Mouse (Mus musculus) layer of hippocampus, postnatal 25 days (tissue): ENCODE measurements around the gene Ankrd55. TPM values are rescaled to one million over a fixed set of nuclear protein-coding genes. Genes with fewer than 3 reads are reported as not detected.
"Not testable (repeated sequence)": the region's sequence is repeated elsewhere in the genome, so short reads cannot be mapped to it uniquely, and the experiment has no call there.

Source experiments
- DNase-seq, 2 experiments: peaks; one replicate each; pipeline ENCODE4 v3.0.0; 2022; ENCODE audit warnings: mixed read lengths in 2 of 2, low spot score in 1 of 2; ENCODE audit errors: extremely low spot score in 1 of 2
- total RNA-seq, 2 experiments: library from RNA; stranded (reverse); gene quantifications; 2 replicates each; pipeline ENCODE4 v1.2.3; 2021

The Ankrd55 gene
- total RNA-seq, 2 experiments from 2014 or later, result 3.5 to 4.3 TPM

- no peak for DNase-seq
These were observed 120.5 kb downstream of the Ankrd55 start for GRCm38 (mm10) chr13:112408701-112409100.

DNA sequence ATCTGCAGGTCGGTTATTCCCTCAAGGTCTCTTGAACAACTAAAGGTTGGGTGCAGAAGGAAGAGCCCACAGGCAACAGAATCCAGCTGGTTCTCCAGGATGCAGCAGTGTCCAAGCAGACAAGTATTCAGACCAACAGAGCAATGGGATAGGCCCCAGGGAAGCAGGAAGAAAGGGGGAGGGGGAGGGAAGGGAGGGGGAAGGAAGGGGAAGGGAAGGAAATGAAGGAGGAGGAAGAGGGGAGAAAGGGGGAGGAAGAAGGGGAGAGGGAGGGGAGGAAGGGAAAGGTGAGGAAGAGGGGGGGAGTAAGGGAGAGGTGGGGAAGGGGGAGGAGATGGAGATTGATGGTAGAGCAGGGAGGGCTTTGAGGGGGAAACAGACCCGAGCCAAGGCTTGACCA, 121.1 kb downstream of the Ankrd55 start:
- DNase-seq, result no peak

DNA sequence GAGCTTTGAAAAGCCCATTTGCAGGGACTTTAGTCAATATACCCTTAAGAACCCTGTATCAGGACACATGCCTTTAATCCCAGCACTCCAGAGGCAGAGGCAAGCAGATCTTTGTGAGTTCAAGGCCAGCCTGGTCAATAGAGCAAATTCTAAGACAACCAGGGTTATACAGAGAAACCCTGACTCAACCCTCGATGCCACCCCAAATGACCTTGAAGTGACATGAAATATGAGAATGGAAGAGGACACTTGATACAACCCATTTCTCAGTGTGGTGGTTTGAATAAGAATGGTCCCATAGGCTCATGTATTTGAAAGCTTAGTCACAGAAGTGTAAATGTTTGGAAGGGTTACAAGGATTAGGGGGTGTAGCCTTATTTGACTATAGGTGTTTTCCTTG, 121.6 kb downstream of the Ankrd55 start:
- no peak for DNase-seq

DNA sequence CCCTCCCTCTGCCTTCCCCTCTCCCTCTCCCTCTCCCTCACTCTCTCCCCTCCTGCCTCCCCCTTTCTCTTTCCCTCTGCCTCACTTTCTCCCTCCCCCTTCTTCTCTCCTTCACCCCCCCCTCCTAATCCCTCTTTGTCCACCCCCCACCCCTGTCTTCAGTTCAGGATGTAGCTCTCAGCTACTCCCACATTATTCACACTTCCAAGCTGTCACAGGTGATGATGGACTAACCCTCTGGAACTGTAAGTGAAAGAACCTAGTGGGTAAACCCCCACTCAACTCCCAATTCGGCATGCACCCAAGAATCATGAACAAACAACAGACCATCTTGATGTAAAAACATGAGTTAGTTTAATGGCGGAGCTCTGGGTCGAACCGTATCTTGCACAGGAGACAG, 122.2 kb downstream of the Ankrd55 start:
- no peak for DNase-seq

DNA sequence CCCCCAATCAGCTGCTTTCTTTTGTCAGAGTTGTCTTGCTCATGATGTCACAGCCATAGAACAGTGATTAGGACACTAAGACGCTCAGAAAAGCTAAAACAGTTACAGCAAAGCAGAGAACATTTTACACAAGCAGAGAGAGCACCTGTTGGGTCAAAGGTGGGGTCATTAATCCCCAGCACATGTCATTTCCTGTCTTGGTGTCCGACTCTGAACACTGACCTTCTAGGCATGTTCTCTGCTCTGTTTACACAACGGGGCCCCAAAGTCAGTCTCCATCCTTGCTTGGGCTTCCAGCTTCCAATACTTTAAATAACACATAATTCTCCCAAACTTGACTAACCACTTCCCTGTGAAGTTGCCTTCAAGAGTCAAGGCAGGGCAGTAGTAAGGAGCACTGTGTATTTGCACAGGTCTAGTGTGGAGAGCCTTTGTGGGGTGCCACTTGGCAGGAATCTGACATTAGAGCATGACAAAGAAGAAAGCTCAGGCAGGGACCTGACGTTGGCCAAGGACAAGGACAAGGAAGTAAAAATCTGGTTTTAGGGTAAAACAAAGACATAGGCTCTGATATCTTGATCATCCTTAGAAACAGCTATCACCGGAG, 123.1 kb downstream of the Ankrd55 start:
- DNase-seq, result no peak

GRCm38 (mm10) chr13:112412251-112412650, 124.0 kb downstream of the Ankrd55 start:
- DNase-seq, result no peak

DNA sequence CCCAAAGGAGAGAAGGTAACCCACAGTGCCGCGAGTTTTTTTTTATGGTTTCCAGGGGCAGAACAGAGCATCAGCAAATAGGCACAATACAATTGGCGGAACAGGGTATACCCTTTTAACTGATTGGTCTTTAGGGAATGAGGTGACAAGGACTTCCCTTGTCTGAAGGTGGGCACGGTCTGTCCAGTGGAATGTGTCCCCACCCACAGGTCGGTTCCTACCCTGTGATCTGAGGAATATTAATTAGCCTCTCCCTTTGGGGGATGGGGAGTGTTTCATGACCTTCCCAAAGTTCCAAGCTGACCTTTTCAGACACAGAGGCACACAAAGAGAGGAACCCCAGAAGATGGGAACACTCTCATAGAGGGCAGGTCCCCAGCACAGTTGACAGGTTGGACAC, 124.6 kb downstream of the Ankrd55 start:
- no peak for DNase-seq

DNA sequence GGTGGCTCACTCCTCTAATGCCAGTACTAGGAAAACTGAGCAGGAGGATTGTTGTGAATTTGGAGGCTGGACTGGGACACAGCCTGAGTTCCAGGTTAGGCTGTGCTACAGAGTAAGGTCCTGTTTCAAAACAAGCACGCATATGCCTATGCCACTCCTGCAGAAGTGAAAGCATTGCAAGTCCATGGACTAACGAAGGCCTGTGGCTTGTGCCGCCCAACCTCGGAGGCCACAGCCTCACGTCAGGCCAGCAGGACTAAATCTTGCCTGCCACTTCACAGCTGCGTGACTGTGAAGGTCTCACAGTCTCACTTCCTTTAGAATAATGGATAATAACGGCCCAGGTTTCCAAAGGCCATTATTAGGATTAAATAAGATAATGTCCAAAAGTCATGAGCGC, 125.4 kb downstream of the Ankrd55 start:
- DNase-seq, result no peak

GRCm38 (mm10) chr13:112415896-112416295, 127.6 kb downstream of the Ankrd55 start:
- DNase-seq, result no peak

DNA sequence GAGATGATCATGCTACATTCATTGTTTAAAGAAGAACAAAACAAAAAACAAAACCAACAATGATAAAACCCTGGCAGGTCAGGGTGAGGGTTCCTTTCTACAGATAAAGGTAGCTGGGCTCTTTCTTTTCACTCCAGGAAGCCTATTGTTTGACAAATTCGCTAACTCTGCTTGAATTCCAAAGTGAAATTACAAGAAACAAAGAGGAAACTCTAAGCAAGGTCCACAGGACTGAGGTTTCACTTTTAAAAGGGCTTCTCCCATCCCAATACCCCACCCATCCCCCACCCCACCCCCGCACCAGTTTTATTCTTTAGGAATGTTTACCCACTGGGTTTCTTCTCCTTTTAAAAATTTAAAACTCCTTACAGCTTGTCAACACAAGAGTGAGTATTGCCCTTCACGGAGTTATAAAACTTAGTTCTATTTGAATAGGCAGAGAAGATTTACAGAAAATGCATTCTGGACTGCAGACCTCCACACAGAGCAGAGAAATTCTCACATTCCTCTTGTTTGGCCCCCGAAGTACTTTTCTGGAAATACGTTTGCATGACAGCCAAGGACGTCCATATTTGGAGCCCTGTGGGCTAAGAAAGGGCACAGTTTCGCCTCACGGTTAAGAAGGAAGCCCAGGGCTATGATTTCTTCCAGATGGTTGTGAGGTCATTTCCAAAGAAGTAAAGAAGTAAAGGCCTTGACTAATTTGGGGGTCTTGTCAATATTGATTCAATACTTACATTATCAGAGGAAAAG, 128.3 kb downstream of the Ankrd55 start:
- no peak for DNase-seq

DNA sequence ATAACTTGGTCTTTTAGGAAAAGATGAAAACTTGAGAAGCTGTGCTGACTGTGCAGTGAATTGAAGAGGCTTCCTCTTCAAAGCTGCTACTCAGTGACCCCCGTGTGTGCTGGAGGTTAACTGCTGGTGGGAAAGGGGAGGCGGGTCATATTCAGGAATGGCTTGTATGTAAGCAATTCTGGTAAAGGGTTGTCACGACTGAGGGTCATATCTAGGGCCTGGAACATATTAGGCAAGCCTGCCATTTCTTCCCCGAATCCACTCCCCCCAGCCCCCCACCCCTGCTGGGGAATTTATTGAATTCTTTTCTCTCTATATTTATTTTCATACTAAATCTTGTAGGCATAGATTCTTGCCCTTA, 128.9 kb downstream of the Ankrd55 start:
- no peak for DNase-seq

DNA sequence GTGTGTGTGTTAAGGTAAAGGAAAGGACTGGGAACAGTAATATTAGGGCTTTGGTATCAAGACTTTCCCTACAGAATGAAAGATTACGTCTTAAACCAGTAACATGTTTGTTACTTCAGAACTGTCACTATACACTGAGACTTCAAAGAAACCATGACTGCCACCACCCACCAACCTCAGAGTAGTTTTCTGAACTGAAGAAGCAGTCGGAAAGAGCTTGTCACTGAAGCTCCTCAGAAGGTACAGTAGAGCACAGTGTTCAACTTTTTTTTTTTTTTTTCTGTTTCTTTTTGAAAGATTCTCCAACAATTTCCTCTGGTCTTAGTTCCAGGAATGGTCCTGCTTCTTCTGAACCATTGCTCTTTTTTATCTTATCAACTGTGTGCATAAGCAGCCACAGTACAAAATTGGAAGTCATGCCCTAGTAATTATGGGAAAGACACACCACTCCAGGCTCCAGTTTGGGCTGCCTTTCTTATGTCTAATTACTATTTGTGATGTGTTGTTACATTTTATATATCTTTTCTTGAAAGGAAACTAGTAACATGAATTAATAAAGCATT, 129.7 kb downstream of the Ankrd55 start:
- no peak for DNase-seq

DNA sequence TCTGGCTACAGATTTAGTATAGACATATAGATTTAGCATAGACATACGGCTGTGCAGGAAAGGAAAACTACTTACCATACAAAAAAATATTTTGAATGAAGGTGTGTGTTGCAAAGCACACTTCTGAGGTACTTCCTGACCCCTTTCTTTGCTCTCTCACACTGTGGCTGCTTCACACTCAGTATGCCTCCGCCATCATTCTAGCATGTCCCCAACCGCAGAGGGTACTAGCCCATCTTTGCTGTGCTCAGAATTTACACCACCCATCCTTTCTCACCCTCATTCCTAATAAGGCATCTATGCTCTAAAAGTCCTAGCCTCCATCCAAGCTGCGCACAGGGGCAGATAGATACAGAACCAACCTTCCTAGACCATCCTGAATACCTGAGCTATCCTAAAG, 130.3 kb downstream of the Ankrd55 start:
- DNase-seq, result no peak

DNA sequence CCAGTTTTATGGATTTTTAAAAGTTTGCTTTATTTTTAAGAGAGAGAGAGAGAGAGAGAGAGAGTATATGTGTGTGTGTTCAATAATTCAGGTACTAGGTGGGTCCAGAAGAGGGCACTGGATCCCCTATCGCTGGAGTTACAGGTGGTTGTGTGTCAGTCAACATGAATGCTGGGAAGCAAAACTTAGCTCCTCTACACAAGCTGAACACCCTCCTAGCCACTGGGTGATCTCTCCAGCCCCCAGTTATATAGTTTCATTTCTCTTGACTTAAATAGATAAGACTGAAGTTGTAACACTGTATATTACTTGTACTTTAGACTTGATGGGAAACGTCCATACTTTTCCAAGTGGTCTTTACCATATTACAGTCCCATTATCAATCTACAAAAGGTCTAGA, 136.0 kb downstream of the Ankrd55 start:
- no peak for DNase-seq

- no peak for DNase-seq
These were observed 136.4 kb downstream of the Ankrd55 start for GRCm38 (mm10) chr13:112424635-112425034.

DNA sequence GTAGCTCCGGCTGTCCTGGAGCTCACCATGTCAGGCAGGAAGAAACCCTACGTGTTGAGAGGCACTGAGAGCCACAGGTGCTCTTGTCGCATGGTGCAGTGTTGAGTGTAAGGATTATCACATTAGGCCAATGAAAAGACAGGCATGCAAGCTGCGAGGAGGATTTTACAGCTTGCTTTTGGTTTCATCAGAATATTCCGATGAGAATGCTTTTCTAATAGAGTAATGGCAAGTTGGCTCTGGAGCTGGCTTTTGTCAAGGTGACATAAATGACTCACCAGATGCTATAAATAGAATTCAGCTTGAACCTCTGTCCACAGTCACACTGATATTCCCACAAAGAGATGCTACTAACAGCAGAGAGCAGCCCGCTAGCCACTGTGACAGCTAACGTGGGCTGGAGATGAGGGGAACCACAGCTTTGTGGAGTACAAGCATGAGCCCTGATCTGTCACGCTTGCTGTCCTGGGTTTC, 137.0 kb downstream of the Ankrd55 start:
- no peak for DNase-seq

DNA sequence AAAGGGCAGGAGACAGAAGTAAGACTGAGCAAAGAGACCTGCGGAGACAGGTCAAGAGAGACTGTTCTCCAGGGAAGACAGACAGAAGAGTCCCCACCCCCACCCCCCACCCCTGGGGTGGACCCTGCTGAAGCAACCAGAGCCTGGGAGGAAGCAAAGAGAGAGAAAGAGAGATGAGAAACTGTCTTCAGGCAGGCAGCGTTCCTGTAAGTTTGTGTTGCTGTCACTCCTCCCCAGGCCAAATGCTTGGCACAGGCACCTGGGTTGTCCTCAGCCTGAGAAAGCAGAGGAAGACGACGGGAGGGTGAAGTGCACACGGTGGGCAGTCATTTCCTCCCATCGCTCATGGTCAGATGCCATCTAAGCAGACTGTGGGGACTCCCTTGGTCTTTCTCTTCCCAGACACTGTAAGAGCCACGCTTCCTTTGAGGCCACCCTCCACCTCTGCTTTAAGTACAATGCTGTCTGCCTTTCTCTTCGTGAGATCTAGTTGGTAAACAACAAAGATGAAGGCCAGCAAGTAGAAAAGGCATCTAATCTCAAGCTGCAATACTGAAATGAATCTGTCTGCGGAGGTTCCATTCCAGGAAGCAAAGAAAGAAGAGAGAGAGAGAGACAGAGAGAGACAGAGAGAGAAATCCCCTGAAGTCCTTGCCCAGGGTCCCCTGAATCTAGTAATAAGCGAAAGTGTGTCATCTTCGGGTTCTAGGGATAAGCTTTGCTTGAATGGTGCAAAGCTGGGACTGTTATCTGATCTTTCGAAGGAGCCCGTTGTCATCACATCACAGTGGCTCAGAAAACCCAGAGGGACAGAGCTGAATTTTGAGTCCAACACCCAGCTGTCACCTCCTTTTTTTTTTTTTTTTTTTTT, 138.2 kb downstream of the Ankrd55 start:
- DNase-seq, result no peak

- not testable (repeated sequence) for DNase-seq
These were observed 138.9 kb downstream of the Ankrd55 start for GRCm38 (mm10) chr13:112427136-112427470.

GRCm38 (mm10) chr13:112427521-112427920, 139.3 kb downstream of the Ankrd55 start:
- DNase-seq, result no peak

GRCm38 (mm10) chr13:112433271-112433670, 145.0 kb downstream of the Ankrd55 start:
- no peak for DNase-seq
